Mouse (Mus musculus) heart, postnatal 36 days (tissue): ENCODE measurements around the gene Lrrc74a. TPM values are rescaled to one million over a fixed set of nuclear protein-coding genes. Genes with fewer than 3 reads are reported as not detected.
A peak's percentile ranks its signal among the peaks of the same experiment; 100 is the strongest.

Experiments used
- DNase-seq, 2 experiments: peaks; one replicate each; pipeline ENCODE4 v3.0.0; 2021 to 2022
- intact Hi-C: fragments of 180-260 bp; cut with DNase I; formaldehyde crosslinking; loops from one replicate; pipeline ENCODE4 v1.15.1; 2025
- total RNA-seq, 2 experiments: library from RNA; stranded (reverse); gene quantifications; 2 replicates each; pipeline ENCODE4 v1.2.3; 2021

Lrrc74a gene
- not detected for total RNA-seq

DNA sequence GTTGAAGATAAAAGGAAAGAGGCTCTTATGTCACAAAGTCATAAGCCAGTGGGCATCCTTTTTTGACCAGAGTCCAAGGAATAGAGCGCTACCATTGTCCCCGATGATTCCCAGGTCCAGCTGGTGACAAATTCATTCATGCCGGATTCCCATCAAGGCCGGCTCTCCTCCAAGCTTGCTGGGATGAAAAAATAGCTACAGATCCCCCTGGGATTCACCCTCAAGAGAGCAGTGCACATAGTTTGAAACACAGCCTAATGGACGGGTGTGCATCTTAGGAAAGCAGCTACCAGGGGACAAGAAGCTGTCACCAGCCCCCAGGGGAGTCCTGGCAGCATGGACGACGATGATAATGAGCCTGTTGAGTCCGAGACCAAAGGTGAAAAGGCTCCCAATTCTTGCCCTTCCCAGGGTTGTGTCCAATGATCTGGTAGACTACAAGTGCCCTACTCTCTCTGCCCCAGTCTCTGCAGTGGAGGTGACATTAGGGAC lies at the start of gene Lrrc74a:
Gene Lrrc74a, plus strand, starts transcription at position 51 of the 492 bp plus-strand sequence.
- no peak for DNase-seq
- intact Hi-C loops = no loop called here

DNA sequence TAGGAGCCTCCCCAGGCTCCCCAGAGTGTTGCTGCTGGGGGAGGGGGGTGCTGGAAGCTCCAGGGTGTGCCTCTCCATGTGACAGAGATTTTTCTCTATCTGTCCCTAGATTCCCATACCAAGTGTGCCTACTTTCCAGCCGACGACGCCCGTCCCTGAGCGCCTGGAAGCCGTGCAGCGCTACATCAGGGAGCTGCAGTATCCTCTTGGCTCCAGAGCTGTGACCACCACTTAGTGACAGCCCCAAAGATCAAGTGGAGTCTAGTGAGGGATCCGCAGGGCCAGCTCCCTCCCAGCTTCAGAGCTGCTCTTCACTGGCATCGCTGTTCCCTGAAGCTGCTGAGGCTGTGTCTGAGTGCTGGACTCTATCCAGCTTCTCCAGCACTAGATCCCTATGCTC lies 48.9 kb upstream of the Lrrc74a start:
- intact Hi-C loops = no loop called here
- no peak for DNase-seq

GRCm38 (mm10) chr12:86686551-86687330 lies 47.4 kb upstream of the Lrrc74a start:
- peak in 1 of 2 experiments; percentile 27 for DNase-seq

DNA sequence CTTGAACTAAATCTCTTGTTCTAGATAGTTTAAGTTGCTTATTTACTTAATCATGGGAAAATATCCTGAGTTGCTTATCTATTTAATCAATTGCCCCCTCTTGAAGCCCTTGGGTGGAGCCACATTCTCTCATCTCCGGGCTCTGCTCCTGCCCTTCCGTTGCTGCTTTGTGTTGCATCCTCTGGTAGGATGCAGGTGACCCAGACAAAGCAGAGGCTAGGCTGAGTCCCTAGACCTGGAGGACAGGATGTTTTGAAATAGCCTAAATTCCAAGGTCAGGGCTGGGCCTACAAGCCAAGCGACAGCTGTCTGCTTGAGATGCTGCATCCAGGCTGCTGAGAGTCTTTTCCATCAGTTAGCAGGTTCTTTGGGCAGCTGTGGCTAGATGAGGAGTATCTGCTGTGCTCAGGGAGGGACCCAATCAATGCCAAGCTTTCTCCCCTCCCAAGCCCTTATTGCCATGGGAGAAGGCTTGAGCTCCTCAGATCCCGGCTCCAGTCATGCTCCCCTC lies 46.7 kb upstream of the Lrrc74a start:
- intact Hi-C loops = no loop called here
- DNase-seq = no peak

More at GRCm38 (mm10) chr12:86686551-86687330, 47.4 kb upstream of the Lrrc74a start:
- intact Hi-C loops = no loop called here

- intact Hi-C loops = no loop called here
- DNase-seq = peak in 1 of 2 experiments; percentile 34
Observed at GRCm38 (mm10) chr12:86687971-86688573, 46.1 kb upstream of the Lrrc74a start.

GRCm38 (mm10) chr12:86688917-86689316 lies 45.3 kb upstream of the Lrrc74a start:
- no peak for DNase-seq
- intact Hi-C loops = no loop called here

DNA sequence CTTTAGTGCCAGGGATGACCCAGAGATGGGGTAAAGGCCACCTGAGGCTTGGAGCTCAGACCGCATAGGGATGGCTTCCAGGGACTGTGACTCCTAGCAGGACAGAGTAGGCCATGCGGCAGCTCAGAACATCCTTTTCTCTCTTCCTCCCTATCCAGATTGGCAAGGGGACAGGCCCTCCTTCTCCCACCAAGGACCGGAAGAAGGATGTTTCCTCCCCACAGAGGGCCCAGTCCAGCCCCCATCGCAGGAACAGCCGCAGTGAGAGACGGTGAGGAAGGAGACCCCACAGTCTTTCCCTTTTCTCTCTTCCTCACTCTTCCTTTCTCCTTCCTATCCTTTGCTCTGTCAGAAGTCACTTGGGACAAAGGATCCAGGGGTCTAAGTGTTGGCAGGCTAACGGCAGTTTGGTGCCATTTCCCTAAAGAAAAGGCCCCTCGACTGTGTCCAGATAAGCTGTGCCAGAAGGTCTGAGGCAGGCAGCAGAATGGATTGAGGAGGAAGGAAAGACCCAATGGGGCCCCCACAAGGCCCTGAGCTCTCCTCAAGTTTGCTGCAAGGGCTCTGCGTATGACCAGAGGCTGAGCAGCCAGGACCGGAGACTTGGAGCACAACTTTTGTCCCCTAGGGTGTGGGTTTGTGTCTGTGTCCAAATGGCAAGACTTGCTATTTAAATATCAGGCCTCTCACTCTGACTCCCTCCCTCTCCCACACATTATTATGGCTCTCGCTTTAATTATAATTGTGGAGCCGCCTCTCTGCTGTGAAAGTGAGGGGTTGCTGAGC lies 43.3 kb upstream of the Lrrc74a start:
- intact Hi-C loops = no loop called here
- DNase-seq = no peak

- intact Hi-C loops = no loop called here
- DNase-seq = peak; percentile 51 to 53
Observed at GRCm38 (mm10) chr12:86692471-86693356, 41.5 kb upstream of the Lrrc74a start.

GRCm38 (mm10) chr12:86693389-86693788 lies 40.8 kb upstream of the Lrrc74a start:
- intact Hi-C loops = no loop called here
- DNase-seq = no peak

DNA sequence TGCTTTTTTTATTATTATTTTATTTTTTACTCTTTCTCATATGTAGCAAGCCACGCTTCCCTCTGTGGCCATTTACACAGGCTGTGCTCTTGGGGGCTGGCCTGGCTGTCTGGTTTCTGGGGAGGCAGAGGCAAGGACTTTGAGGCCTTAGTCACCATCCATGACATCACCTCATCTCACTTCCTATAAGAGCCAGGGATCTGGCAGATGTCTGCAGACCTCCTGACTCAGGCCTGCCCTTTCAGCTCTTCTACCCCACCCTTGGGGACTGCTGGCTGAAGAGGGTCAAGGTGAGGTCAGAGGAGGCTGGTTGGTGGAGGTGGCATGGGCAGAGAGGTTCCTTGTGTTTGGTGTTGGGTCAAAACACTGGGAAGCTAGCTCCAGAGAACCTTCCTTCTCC lies 39.7 kb upstream of the Lrrc74a start:
- DNase-seq = no peak
- intact Hi-C loops = no loop called here

- intact Hi-C loops = no loop called here
- no peak for DNase-seq
Observed at GRCm38 (mm10) chr12:86697996-86698395, 36.2 kb upstream of the Lrrc74a start.

DNA sequence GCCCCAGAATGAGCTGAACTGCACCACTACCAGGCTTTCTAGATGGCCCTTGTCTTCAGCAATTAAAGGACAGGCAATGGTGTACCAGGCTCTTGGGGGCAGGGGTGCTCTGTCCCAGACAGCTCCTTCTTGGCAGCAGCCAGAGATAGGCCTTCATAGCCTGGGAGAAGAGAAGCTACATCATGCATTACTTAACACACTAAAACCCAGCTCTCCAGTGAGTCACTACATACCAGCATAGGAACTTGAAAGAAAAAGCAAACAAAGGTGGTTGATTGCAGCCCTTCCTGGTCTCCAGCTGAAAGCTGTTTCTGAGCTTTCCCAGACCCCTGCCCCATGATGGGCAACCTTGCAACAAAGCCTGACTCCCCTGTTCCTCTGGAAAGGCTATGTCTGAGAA lies 35.6 kb upstream of the Lrrc74a start:
- DNase-seq = no peak
- intact Hi-C loops = no loop called here

DNA sequence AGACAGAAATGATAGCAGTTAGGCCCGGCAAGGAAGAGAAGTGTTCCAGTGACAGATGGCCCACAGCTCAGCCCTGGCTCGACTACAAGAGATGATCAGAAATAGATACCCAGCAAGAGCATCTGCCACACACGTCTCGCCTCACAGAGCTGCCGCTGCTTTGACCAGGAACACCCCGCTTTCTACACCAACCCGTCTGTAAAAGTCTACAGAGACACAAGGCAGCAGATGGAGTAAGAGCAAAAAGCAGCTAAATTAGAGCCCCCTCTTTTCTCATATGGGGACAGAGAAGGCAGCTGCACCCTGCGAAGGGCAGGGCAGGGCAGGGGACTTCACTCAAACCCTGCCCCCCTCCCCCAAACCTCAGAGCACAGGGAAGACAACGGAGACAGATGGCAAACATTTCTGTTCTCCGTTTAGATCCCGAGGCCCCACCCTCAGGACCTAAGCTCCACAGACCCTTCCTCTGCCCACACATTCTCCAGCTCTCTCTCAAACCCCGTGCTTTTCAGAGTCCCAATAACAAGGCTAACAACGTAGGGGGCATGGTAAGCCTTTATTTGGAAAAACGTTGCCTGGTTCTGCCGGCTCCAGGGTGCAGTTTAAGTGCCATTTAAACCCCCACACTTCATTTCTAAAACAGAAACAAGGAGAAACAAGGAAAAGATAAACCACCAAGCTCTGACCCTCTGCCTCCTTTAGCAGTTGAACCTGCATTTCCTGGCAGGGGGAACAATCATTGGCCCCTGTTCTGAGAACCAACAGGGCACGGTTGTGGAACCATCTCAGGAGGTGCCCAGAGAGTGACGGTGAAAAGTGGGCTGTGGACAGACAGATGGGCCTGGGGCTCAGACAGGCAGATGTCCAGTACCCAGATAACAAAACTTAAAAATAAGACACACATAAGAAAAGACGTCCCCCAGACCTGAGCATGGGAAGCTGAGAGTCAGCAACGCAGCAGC lies 33.9 kb upstream of the Lrrc74a start:
- no peak for DNase-seq
- intact Hi-C loops = no loop called here

DNA sequence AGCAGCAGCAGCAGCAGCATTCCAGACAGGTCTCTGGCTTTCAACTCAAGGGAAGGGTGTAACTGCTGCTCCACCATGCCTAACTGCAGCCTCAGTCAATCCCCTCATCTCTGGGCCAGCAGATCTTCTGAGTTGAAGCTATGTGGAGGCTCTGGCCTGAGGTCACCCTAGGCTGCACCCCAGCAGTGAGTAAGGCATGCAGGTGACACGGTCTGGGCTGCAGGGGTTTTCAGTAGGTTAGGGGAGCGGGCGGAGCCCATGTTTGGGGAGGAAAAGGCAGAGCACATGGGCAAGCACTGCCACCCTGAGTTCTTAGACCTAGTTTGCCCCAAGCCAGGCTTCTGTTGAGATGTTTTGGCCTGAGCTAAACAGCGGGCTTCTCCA lies 33.2 kb upstream of the Lrrc74a start:
- DNase-seq = no peak
- intact Hi-C loops = no loop called here

GRCm38 (mm10) chr12:86701491-86701890 lies 32.7 kb upstream of the Lrrc74a start:
- intact Hi-C loops = no loop called here
- DNase-seq = no peak

DNA sequence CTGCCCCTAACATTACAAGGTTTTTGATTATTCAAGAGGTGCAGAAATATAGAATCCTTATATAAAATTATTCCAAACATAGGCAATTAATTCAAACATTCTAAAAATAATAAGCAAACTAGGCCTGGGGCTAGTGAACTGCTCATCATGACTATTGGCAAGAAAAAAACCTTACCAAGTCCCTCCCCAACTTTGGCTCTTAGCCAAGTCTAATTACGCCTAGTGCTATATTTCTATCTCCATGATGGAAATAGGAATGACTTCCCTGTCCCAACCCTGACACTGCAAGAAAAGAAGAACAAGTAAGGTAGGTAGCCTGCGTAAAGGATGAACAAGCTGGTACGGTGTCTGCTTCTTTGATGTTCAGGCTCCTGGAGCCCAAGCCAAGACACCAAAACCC lies 31.5 kb upstream of the Lrrc74a start:
- DNase-seq = no peak
- intact Hi-C loops = no loop called here

- no peak for DNase-seq
Observed at GRCm38 (mm10) chr12:86705843-86706242, 28.3 kb upstream of the Lrrc74a start.

DNA sequence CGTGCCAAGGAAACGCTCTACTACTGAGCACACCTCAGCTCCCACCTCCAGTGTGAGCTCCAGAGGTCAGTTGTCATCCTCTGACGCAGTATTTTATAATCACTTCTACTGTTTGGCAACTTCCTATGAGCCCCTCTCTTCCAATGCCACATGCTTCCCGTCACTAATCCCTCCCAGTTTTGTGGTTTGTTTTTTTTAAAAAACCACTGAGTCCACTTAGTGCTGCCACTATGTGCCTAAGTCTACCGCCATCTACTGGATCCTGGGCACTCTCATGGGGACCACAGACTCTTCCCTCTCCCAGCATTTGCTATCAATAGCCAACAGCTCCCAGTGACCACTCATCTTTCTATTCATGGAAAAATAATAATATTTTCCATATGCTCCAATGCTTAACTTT lies 20.1 kb upstream of the Lrrc74a start:
- DNase-seq = no peak
- intact Hi-C loops = loop anchor here (5.0 kb wide), 1 partner anchor 47 kb away; no protein-coding TSS in a partner anchor

More at GRCm38 (mm10) chr12:86705843-86706242, 28.3 kb upstream of the Lrrc74a start:
- intact Hi-C loops = no loop called here

GRCm38 (mm10) chr12:86715401-86715800 lies 18.8 kb upstream of the Lrrc74a start:
- DNase-seq = peak; percentile 73 to 79
- intact Hi-C loops = loop anchor here (1.0 kb wide), 1 partner anchor 338 kb away; no protein-coding TSS in a partner anchor
